Mouse (Mus musculus) megakaryocyte, embryonic 14.5 days (primary cell): ENCODE measurements around the gene Enah. TPM values are rescaled to one million over a fixed set of nuclear protein-coding genes. Genes with fewer than 3 reads are reported as not detected.

Source experiments
- H3K27me3 ChIP-seq: replicated peaks from 2 replicates; pipeline ENCODE3; 2012; ENCODE audit warnings: inconsistent platforms
- H3K36me3 ChIP-seq: replicated peaks from 2 replicates; pipeline ENCODE3; 2012; ENCODE audit warnings: low read length, inconsistent platforms, mixed read lengths
- H3K4me1 ChIP-seq: 2 replicates; pipeline ENCODE4 v1.6.1; 2012; ENCODE audit warnings: inconsistent platforms
- H3K4me3 ChIP-seq: replicated peaks from 2 replicates; pipeline ENCODE3; 2012; ENCODE audit warnings: moderate library complexity, mild to moderate bottlenecking, inconsistent platforms
- H3K9me3 ChIP-seq: 2 replicates; pipeline ENCODE4 v1.6.1; 2012; ENCODE audit warnings: inconsistent platforms
- FLI1 ChIP-seq: IDR thresholded peaks from 2 replicates; pipeline ENCODE4 v1.6.1; 2012; ENCODE audit warnings: low read length, inconsistent platforms, mixed read lengths
- GATA1 ChIP-seq: IDR thresholded peaks from 3 replicates; pipeline ENCODE4 v1.6.1; 2012; ENCODE audit warnings: mixed read lengths, low read length, inconsistent platforms, borderline replicate concordance
- polyA plus RNA-seq: library from polyadenylated mRNA; stranded (reverse); fragments of >175 nt; gene quantifications from 2 replicates; pipeline ENCODE4 v1.2.3, GENCODE M21; 2012; ENCODE audit warnings: low replicate concordance; ENCODE audit not compliant: insufficient read depth

Gene Enah
- polyA plus RNA-seq, 1 experiment, result 37.0 TPM

GRCm38 (mm10) chr1:181850441-181850840 lies 169.3 kb downstream of the Enah start:
- Histone ChIP-seq H3K9me3 (no peaks in the 10 kb centered on the region), H3K4me1 (peaks cover 29% of the 10 kb centered on the region), H3K27me3 (no peaks in the 10 kb centered on the region), H3K36me3 (no peaks in the 10 kb centered on the region), H3K4me3 (no peak overlapping the region)
- TF ChIP-seq GATA1 (no peak), FLI1 (no peak)

DNA sequence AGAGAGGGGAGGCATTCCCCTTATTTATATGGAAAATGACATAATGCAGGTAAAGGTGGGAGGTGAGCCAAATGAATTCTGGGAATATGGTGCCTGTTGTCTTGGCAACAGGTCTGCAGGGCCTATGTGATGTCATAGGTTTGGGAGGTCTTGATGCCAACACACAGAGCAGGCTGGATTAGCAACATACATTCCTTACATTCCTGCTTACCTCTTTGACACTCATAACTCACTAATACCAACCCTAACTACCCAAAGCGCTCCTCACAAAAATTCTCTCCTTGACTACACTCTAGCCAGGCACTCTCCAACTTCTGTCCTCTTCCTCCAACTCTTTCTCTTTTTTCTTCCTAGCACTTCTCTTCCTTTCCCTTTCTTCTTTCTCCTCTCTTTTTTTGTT lies 171.6 kb downstream of the Enah start:
- no peak for TF ChIP-seq FLI1
- TF ChIP-seq GATA1, result no peak
- H3K4me3 ChIP-seq, result no peak overlapping the region
- H3K4me1 ChIP-seq, result peaks cover 37% of the 10 kb centered on the region
- H3K27me3 ChIP-seq, result peaks cover 2% of the 10 kb centered on the region
- H3K36me3 ChIP-seq, result no peaks in the 10 kb centered on the region
- H3K9me3 ChIP-seq, result no peaks in the 10 kb centered on the region

DNA sequence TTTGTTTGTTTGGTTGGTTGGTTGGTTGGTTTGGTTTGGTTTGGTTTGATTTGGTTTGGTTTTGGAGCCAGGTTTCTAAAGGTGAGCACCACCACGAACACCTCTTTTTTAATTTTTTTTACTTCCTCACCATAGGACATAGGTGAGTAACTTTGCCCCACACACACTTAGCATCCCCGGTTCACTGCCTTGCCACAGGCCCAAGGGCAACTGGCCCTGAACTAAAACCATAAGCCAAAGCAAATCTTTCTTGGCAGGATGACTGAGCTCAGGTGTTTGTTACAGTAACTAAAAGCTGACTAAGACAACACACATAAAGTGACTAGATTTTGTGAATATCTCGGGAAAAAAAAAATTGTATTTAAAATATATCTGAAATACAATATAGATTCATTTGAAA lies 172.4 kb downstream of the Enah start:
- Histone ChIP-seq H3K9me3 (no peaks in the 10 kb centered on the region), H3K4me3 (no peak overlapping the region), H3K36me3 (no peaks in the 10 kb centered on the region), H3K4me1 (peaks cover 35% of the 10 kb centered on the region), H3K27me3 (peaks cover 2% of the 10 kb centered on the region)
- TF ChIP-seq FLI1, result no peak
- no peak for TF ChIP-seq GATA1

Other genes with a start within 250 kb of the Enah start
- 24.2 and 54.4 TPM in 2 replicates for gene Lbr, start 176.9 kb downstream of the Enah start, polyA plus RNA-seq
- gene Srp9, start 104.7 kb upstream of the Enah start, polyA plus RNA-seq, result 16.4 and 53.1 TPM in 2 replicates
- not detected in 2 replicates for gene Vmn1r1, start 144.5 kb upstream of the Enah start, polyA plus RNA-seq